Mouse (Mus musculus): ENCODE measurements at regions not wholly inside any gene's neighbourhood (a gene's known extent, or its start where the extent isn't known, plus 50 kb on each side); places are given as distances from the start of the nearest gene placed in this dataset.

- no peak for DNase-seq (ENCODE audit: low spot score)
Observed at GRCm38 (mm10) chr9:36001163-36001562, 92.9 kb downstream of the 9230113P08Rik start.

GRCm38 (mm10) chr9:36006801-36007200 is 98.6 kb downstream of the 9230113P08Rik start:
- DNase-seq (ENCODE audit: low spot score) = peak; percentile 58

All from yolk sac, embryonic 10.5 days (tissue).